Mouse (Mus musculus): ENCODE measurements around the gene Kdm5a. TPM values are rescaled to one million over a fixed set of nuclear protein-coding genes. Genes with fewer than 3 reads are reported as not detected.

The Kdm5a gene
- polyA plus RNA-seq, 1 experiment from 2014 or later: 34.6 TPM

- H3K27me3 ChIP-seq (replicated peaks): no peaks in the 10 kb centered on the region
- H3K27ac ChIP-seq: no peak overlapping the region
- no peak for ATAC-seq
- H3K4me2 ChIP-seq (replicated peaks): no peak overlapping the region
- WGBS: 75% methylated on average over 3 of the region's 3 CpGs
- no peaks in the 10 kb centered on the region for H3K36me3 ChIP-seq
- H3K9ac ChIP-seq: no peak overlapping the region
- H3K4me1 ChIP-seq (replicated peaks): no peaks in the 10 kb centered on the region
- H3K4me3 ChIP-seq (replicated peaks): no peak overlapping the region
- no peaks in the 10 kb centered on the region for H3K9me3 ChIP-seq
Measured at GRCm38 (mm10) chr6:120450208-120450607, 86.3 kb downstream of the Kdm5a start.

- H3K9me3 ChIP-seq: no peaks in the 10 kb centered on the region
- no peaks in the 10 kb centered on the region for H3K4me1 ChIP-seq (replicated peaks)
- no peak for ATAC-seq
- no peaks in the 10 kb centered on the region for H3K27me3 ChIP-seq (replicated peaks)
- no peak overlapping the region for H3K27ac ChIP-seq
- WGBS: 80% methylated on average over 11 of the region's 11 CpGs
- H3K4me2 ChIP-seq (replicated peaks): no peak overlapping the region
- no peak overlapping the region for H3K4me3 ChIP-seq (replicated peaks)
- no peak overlapping the region for H3K9ac ChIP-seq
- H3K36me3 ChIP-seq: no peaks in the 10 kb centered on the region
Measured at GRCm38 (mm10) chr6:120452384-120453102, 88.6 kb downstream of the Kdm5a start.

GRCm38 (mm10) chr6:120453103-120453445, 89.2 kb downstream of the Kdm5a start:
- WGBS: 81% methylated on average over 5 of the region's 5 CpGs
- Histone ChIP-seq H3K27me3 (replicated peaks) (no peaks in the 10 kb centered on the region), H3K36me3 (no peaks in the 10 kb centered on the region), H3K9ac (no peak overlapping the region), H3K9me3 (no peaks in the 10 kb centered on the region), H3K27ac (no peak overlapping the region), H3K4me3 (replicated peaks) (no peak overlapping the region), H3K4me1 (replicated peaks) (no peaks in the 10 kb centered on the region), H3K4me2 (replicated peaks) (no peak overlapping the region)
- ATAC-seq: no peak

GRCm38 (mm10) chr6:120453556-120453955, 89.6 kb downstream of the Kdm5a start:
- Histone ChIP-seq H3K36me3 (no peaks in the 10 kb centered on the region), H3K4me2 (replicated peaks) (no peak overlapping the region), H3K27me3 (replicated peaks) (no peaks in the 10 kb centered on the region), H3K27ac (no peak overlapping the region), H3K4me1 (replicated peaks) (no peaks in the 10 kb centered on the region), H3K4me3 (replicated peaks) (no peak overlapping the region), H3K9me3 (no peaks in the 10 kb centered on the region), H3K9ac (no peak overlapping the region)
- WGBS: 85% methylated on average over 3 of the region's 3 CpGs
- no peak for ATAC-seq

- Histone ChIP-seq H3K9ac (no peak overlapping the region), H3K4me1 (replicated peaks) (no peaks in the 10 kb centered on the region), H3K4me3 (replicated peaks) (no peak overlapping the region), H3K4me2 (replicated peaks) (peak overlapping the region; percentile 22; the same call in 1 of the 2 replicates), H3K27ac (no peak overlapping the region), H3K9me3 (no peaks in the 10 kb centered on the region), H3K36me3 (no peaks in the 10 kb centered on the region), H3K27me3 (replicated peaks) (no peaks in the 10 kb centered on the region)
- peak; percentile 90 for ATAC-seq
- WGBS: 40% methylated on average over 11 of the region's 11 CpGs
Measured at GRCm38 (mm10) chr6:120454627-120455077, 90.7 kb downstream of the Kdm5a start.

- no peak for ATAC-seq
- 72% methylated on average over 7 of the region's 7 CpGs for WGBS
- H3K27me3 ChIP-seq (replicated peaks): peaks cover 6% of the 10 kb centered on the region
- H3K36me3 ChIP-seq: no peaks in the 10 kb centered on the region
- H3K4me3 ChIP-seq (replicated peaks): no peak overlapping the region
- H3K4me2 ChIP-seq (replicated peaks): no peak overlapping the region
- no peaks in the 10 kb centered on the region for H3K4me1 ChIP-seq (replicated peaks)
- H3K9ac ChIP-seq: no peak overlapping the region
- H3K27ac ChIP-seq: no peak overlapping the region
- H3K9me3 ChIP-seq: no peaks in the 10 kb centered on the region
Measured at GRCm38 (mm10) chr6:120457074-120457473, 93.2 kb downstream of the Kdm5a start.

GRCm38 (mm10) chr6:120457751-120458150, 93.8 kb downstream of the Kdm5a start:
- H3K4me3 ChIP-seq (replicated peaks): no peak overlapping the region
- no peaks in the 10 kb centered on the region for H3K4me1 ChIP-seq (replicated peaks)
- WGBS: 84% methylated on average over 5 of the region's 5 CpGs
- H3K9me3 ChIP-seq: no peaks in the 10 kb centered on the region
- H3K27me3 ChIP-seq (replicated peaks): peaks cover 6% of the 10 kb centered on the region
- no peak overlapping the region for H3K4me2 ChIP-seq (replicated peaks)
- no peak for ATAC-seq
- H3K27ac ChIP-seq: no peak overlapping the region
- no peak overlapping the region for H3K9ac ChIP-seq
- no peaks in the 10 kb centered on the region for H3K36me3 ChIP-seq

- no peak for ATAC-seq
- H3K27me3 ChIP-seq (replicated peaks): peaks cover 14% of the 10 kb centered on the region
- WGBS: 65% methylated on average over 15 of the region's 15 CpGs
- H3K4me1 ChIP-seq (replicated peaks): peaks cover 13% of the 10 kb centered on the region
- no peaks in the 10 kb centered on the region for H3K9me3 ChIP-seq
- H3K4me2 ChIP-seq (replicated peaks): no peak overlapping the region
- H3K4me3 ChIP-seq (replicated peaks): no peak overlapping the region
- H3K27ac ChIP-seq: no peak overlapping the region
- H3K9ac ChIP-seq: no peak overlapping the region
- no peaks in the 10 kb centered on the region for H3K36me3 ChIP-seq
Measured at GRCm38 (mm10) chr6:120461217-120461616, 97.3 kb downstream of the Kdm5a start.

GRCm38 (mm10) chr6:120462251-120462650, 98.3 kb downstream of the Kdm5a start:
- Histone ChIP-seq H3K27me3 (replicated peaks) (peaks cover 14% of the 10 kb centered on the region), H3K9ac (no peak overlapping the region), H3K27ac (no peak overlapping the region), H3K4me3 (replicated peaks) (no peak overlapping the region), H3K4me2 (replicated peaks) (no peak overlapping the region), H3K4me1 (replicated peaks) (peaks cover 13% of the 10 kb centered on the region), H3K9me3 (no peaks in the 10 kb centered on the region), H3K36me3 (no peaks in the 10 kb centered on the region)
- 59% methylated on average over 6 of the region's 6 CpGs for WGBS
- ATAC-seq: no peak

- Histone ChIP-seq H3K27ac (no peak within 1 kb of the TSS), H3K4me1 (replicated peaks) (peaks cover 13% of the 10 kb centered on the region), H3K4me3 (replicated peaks) (peak within 1 kb of the TSS; percentile 61), H3K36me3 (no peaks in the 10 kb centered on the region), H3K27me3 (replicated peaks) (peaks cover 14% of the 10 kb centered on the region), H3K9ac (peak within 1 kb of the TSS; percentile 54), H3K9me3 (no peaks in the 10 kb centered on the region), H3K4me2 (replicated peaks) (peak within 1 kb of the TSS; percentile 86)
- peak; percentile 98 for ATAC-seq
- under 1% methylated on average over 88 of the region's 90 CpGs for WGBS
Measured at GRCm38 (mm10) chr6:120463086-120463871, 99.4 kb downstream of the Kdm5a start, which contains the start of gene Il17ra. Gene Il17ra, plus strand, starts transcription at chr6:120463247.

- H3K27me3 ChIP-seq (replicated peaks): peaks cover 14% of the 10 kb centered on the region
- no peaks in the 10 kb centered on the region for H3K36me3 ChIP-seq
- 0 out of 2 replicates have a peak overlapping the region, but pooled peaks have one; percentile 54 for H3K9ac ChIP-seq
- H3K4me3 ChIP-seq (replicated peaks): peak overlapping the region; percentile 61
- H3K27ac ChIP-seq: no peak overlapping the region
- peak overlapping the region; percentile 86 for H3K4me2 ChIP-seq (replicated peaks)
- peak; percentile 21; the same call in 1 of the 2 replicates for ATAC-seq
- peaks cover 13% of the 10 kb centered on the region for H3K4me1 ChIP-seq (replicated peaks)
- WGBS: 5% methylated on average over 11 of the region's 11 CpGs
- H3K9me3 ChIP-seq: no peaks in the 10 kb centered on the region
Measured at GRCm38 (mm10) chr6:120463884-120464283, 100.0 kb downstream of the Kdm5a start.

GRCm38 (mm10) chr6:120464406-120464939, 100.5 kb downstream of the Kdm5a start:
- WGBS: 50% methylated on average over 9 of the region's 9 CpGs
- no peak for ATAC-seq
- Histone ChIP-seq H3K4me3 (replicated peaks) (peak overlapping the region; percentile 61; the same call in 1 of the 2 replicates), H3K27me3 (replicated peaks) (peaks cover 14% of the 10 kb centered on the region), H3K36me3 (no peaks in the 10 kb centered on the region), H3K4me2 (replicated peaks) (peak overlapping the region; percentile 86), H3K9ac (no peak overlapping the region), H3K4me1 (replicated peaks) (peaks cover 13% of the 10 kb centered on the region), H3K27ac (no peak overlapping the region), H3K9me3 (no peaks in the 10 kb centered on the region)

All from intestine, embryonic 15.5 days (tissue).